Mouse (Mus musculus) small intestine, adult 2 months (tissue): ENCODE measurements around the gene Plce1.

Source experiments
- CTCF ChIP-seq: fragments of 200-500 bp; IDR thresholded peaks from 2 replicates; pipeline ENCODE4 v1.5.1; 2012; ENCODE audit warnings: low read depth, mild to moderate bottlenecking, control low read depth, inconsistent platforms, low read length, moderate library complexity, mixed read lengths; ENCODE audit not compliant: insufficient replicate concordance, insufficient read length; ENCODE audit errors: extremely low read depth
- POLR2A ChIP-seq: fragments of 200-500 bp; IDR thresholded peaks from 2 replicates; pipeline ENCODE4 v1.6.1; 2012; ENCODE audit warnings: low read depth, mild to moderate bottlenecking, control low read depth, inconsistent platforms, low read length, moderate library complexity

DNA sequence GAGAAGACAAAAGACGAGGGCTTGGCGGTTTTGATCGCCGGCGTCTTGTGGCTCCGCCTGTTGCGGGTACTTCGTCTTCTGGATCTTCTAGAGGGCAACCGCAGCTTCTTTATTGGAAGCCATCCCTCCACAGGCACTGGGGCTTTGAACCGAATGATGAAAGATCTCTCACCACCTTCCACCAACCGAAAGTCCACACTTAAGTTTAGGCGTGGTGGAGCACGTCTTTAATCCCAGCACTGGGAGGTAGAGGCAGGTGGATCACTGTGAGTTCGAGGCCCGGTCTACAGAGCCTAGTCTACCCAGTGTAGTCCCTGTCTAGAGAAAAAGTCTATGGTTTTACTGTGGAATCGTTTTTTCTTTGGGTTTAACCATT, 338.5 kb downstream of the Plce1 start:
- TF ChIP-seq CTCF = no peak
- no peak for TF ChIP-seq POLR2A
